Mouse (Mus musculus): ENCODE measurements at regions not wholly inside any gene's neighbourhood (a gene's known extent, or its start where the extent isn't known, plus 50 kb on each side); places are given as distances from the start of the nearest gene placed in this dataset.

GRCm38 (mm10) chr11:91749322-91749721 lies 172.0 kb upstream of the Kif2b start:
- peak; percentile 14 for TF ChIP-seq CTCF (IDR thresholded peaks at IDR 0.05)
- ATAC-seq = no peak
- ChIA-PET POLR2A (no interaction called here), CTCF (no interaction called here)
- no peaks in the 10 kb centered on the region for H3K27me3 ChIP-seq
- DNase-seq (ENCODE audit: low read depth, low spot score) = no peak
- in situ Hi-C loops (cut with MboI; ENCODE audit: low pct_unique_long_range_greater_than_20kb) = no loop called here
